Mouse (Mus musculus): ENCODE data around the gene Kcmf1. TPM values are rescaled to one million over a fixed set of nuclear protein-coding genes. Genes with fewer than 3 reads are reported as not detected.
A peak's percentile ranks its signal among the peaks of the same experiment; 100 is the strongest.
"Not testable (repeated sequence)": the region's sequence is repeated elsewhere in the genome, so short reads cannot be mapped to it uniquely, and the experiment has no call there.

Gene Kcmf1
- polyA plus RNA-seq, 1 experiment from 2014 or later = 40.7 TPM

DNA sequence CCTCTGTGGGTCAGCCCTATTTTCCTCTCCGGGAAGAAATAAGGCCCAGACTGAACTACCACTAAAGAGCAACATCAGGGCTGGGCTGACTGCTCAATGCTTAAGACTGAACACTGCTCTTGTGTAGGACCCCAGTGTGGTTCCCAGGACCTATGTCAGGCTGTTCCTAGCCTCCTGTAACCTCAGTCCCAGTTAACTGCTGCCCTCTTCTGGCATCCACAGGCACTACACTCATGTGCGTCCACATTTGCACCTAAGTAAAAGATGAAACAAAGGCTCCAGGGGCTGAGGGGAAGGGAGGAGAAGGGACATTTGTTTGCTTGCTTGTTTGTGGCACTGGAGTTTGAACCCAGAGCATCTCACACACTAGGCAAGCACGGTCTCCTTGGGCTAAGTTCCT lies 70.9 kb downstream of the Kcmf1 start:
- no peak overlapping the region for H3K9ac ChIP-seq (ENCODE audit: low read length)
- ATAC-seq (replicated peaks; ENCODE audit: low FRiP score, low TSS enrichment, low read depth) = no peak
- no peak overlapping the region for H3K27ac ChIP-seq (ENCODE audit: low read depth)
- DNase-seq (ENCODE audit: low spot score) = no peak
- no peaks in the 10 kb centered on the region for H3K9me3 ChIP-seq (ENCODE audit: control insufficient read depth, low read length)
- no peak overlapping the region for H3K4me2 ChIP-seq (ENCODE audit: low read length)
- H3K27me3 ChIP-seq (replicated peaks; ENCODE audit: control insufficient read depth, insufficient read depth, low read length) = no peaks in the 10 kb centered on the region
- 83% methylated on average over 3 of the region's 3 CpGs for WGBS
- no peaks in the 10 kb centered on the region for H3K4me1 ChIP-seq (replicated peaks; ENCODE audit: control insufficient read depth, insufficient read depth, low read length)
- H3K4me3 ChIP-seq (ENCODE audit: low read depth, low read length) = no peak overlapping the region
- H3K36me3 ChIP-seq (ENCODE audit: control insufficient read depth, insufficient read depth, low read length) = no peaks in the 10 kb centered on the region

DNA sequence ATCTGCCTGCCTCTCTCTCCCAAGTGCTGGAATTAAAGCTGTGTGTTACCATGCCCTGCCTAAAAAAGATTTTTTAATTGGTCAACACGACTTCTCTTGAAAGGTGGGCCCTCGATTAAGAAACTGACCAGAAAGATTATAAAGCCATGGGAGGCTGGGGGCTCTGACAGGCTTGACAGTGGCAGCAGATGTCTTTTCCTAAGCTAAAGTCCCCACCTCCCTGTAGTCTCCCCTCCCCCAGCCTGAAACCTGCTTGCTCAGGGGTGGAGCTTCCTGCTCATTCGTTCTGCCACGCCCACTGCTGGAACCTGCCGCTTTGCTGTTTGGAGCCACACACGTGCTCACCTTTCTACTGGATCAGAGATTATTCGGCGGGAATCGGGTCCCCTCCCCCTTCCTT lies 71.7 kb downstream of the Kcmf1 start:
- H3K36me3 ChIP-seq (ENCODE audit: control insufficient read depth, insufficient read depth, low read length); H3K4me3 ChIP-seq (ENCODE audit: low read depth, low read length); H3K9ac ChIP-seq (ENCODE audit: low read length); H3K4me1 ChIP-seq (replicated peaks; ENCODE audit: control insufficient read depth, insufficient read depth, low read length); H3K27ac ChIP-seq (ENCODE audit: low read depth); H3K4me2 ChIP-seq (ENCODE audit: low read length); H3K27me3 ChIP-seq (replicated peaks; ENCODE audit: control insufficient read depth, insufficient read depth, low read length); H3K9me3 ChIP-seq (ENCODE audit: control insufficient read depth, low read length); ATAC-seq (replicated peaks; ENCODE audit: low FRiP score, low TSS enrichment, low read depth); DNase-seq (ENCODE audit: low spot score): not testable (repeated sequence)
- 11% methylated on average over 9 of the region's 9 CpGs for WGBS

DNA sequence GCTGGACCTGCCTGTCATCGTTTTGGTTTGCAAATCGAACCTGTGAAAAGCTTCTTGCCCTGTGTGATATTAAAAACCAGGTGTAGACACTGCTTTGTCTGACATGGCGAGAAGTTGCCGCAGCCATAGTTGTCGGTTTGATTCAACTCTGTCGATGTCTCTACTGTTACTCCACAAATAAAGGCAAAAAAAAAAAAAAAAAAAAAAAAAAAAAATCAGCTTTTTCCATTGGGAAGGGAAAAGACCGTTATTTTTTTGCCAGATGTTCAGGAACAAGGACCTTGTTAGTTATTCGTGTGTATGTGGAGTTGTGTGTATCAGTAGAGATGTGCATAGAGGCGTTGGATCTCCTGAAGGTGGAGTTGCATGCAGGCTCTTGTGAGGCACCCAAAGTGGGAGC lies 74.0 kb downstream of the Kcmf1 start:
- DNase-seq (ENCODE audit: low spot score) (no peak), ATAC-seq (replicated peaks; ENCODE audit: low FRiP score, low TSS enrichment, low read depth) (no peak)
- Histone ChIP-seq H3K4me3 (ENCODE audit: low read depth, low read length) (no peak overlapping the region), H3K27me3 (replicated peaks; ENCODE audit: control insufficient read depth, insufficient read depth, low read length) (no peaks in the 10 kb centered on the region), H3K4me1 (replicated peaks; ENCODE audit: control insufficient read depth, insufficient read depth, low read length) (no peaks in the 10 kb centered on the region), H3K4me2 (ENCODE audit: low read length) (no peak overlapping the region; the same call in 1 of the 2 replicates), H3K9me3 (ENCODE audit: control insufficient read depth, low read length) (no peaks in the 10 kb centered on the region), H3K27ac (ENCODE audit: low read depth) (no peak overlapping the region), H3K36me3 (ENCODE audit: control insufficient read depth, insufficient read depth, low read length) (no peaks in the 10 kb centered on the region), H3K9ac (ENCODE audit: low read length) (no peak overlapping the region)
- WGBS = 51% methylated on average over 9 of the region's 9 CpGs

DNA sequence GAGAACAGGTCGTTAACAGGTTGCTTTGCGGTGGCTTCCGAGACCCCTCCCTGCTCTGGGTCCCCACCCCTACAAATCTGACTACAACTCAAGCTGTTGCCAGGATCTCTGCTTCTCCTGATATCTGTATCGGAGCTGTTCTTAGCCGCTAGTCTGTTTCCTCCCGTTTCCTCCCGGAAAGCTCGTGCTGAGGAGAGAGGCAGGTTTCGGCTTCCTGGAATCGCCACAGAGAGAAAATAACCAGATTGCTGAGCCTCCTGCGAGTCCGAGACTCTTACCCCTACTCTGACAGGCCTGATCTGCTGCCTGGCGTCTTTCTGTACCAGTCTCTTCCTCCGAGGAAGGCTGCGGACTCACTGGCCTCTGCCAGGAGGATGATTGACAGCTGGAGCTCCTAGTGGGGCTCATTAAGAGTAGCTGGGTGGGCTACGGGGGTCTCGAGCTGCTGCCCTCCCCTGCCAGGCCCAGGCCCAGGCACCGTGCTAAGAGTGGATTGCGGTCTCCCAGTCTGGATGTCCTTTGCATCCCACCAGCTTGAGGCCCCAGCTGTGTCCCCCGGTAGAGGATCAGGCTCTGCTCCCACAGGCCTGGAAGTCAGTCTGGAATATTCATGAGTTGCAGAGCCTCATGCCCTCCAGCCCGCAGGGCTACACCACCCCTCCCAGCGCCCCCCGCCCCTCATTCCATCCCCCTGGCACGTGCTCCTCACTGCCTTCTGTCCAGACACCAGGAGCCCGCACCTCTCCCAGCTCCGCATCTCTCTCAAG lies 74.6 kb downstream of the Kcmf1 start:
- H3K27ac ChIP-seq (ENCODE audit: low read depth) = no peak overlapping the region
- no peaks in the 10 kb centered on the region for H3K4me1 ChIP-seq (replicated peaks; ENCODE audit: control insufficient read depth, insufficient read depth, low read length)
- H3K27me3 ChIP-seq (replicated peaks; ENCODE audit: control insufficient read depth, insufficient read depth, low read length) = no peaks in the 10 kb centered on the region
- 10% methylated on average over 26 of the region's 26 CpGs for WGBS
- no peaks in the 10 kb centered on the region for H3K36me3 ChIP-seq (ENCODE audit: control insufficient read depth, insufficient read depth, low read length)
- DNase-seq (ENCODE audit: low spot score) (peak; percentile 61), ATAC-seq (replicated peaks; ENCODE audit: low FRiP score, low TSS enrichment, low read depth) (0 out of 2 replicates have a peak, but pooled peaks have one; percentile 30)
- peak overlapping the region; percentile 48 for H3K4me2 ChIP-seq (ENCODE audit: low read length)
- H3K9me3 ChIP-seq (ENCODE audit: control insufficient read depth, low read length) = no peaks in the 10 kb centered on the region
- peak overlapping the region; percentile 41 for H3K9ac ChIP-seq (ENCODE audit: low read length)
- H3K4me3 ChIP-seq (ENCODE audit: low read depth, low read length) = peak overlapping the region; percentile 20

DNA sequence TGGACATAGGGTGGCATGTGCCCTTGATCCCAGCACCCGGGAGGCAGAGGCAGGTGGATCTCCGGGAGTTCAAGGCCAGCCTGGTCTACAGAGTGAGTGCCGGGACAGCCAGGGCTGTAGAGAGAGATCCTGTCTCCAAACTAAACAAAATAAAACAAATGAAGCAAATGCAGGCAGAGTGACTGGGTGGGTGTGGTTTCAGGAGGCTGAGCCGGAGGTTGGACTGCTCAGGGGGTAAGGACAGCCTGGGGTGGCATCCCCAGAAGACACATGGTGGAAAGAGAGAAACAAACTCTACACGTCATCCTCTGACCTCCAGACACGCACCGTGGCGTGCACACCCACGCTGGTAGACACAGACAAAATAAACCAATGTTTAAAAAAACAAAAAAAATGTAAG lies 86.3 kb downstream of the Kcmf1 start:
- no peaks in the 10 kb centered on the region for H3K4me1 ChIP-seq (replicated peaks; ENCODE audit: control insufficient read depth, insufficient read depth, low read length)
- no peak overlapping the region for H3K9ac ChIP-seq (ENCODE audit: low read length)
- H3K36me3 ChIP-seq (ENCODE audit: control insufficient read depth, insufficient read depth, low read length) = no peaks in the 10 kb centered on the region
- WGBS = 59% methylated on average over 9 of the region's 9 CpGs
- no peaks in the 10 kb centered on the region for H3K27me3 ChIP-seq (replicated peaks; ENCODE audit: control insufficient read depth, insufficient read depth, low read length)
- no peak overlapping the region for H3K4me3 ChIP-seq (ENCODE audit: low read depth, low read length)
- no peak overlapping the region for H3K4me2 ChIP-seq (ENCODE audit: low read length)
- no peaks in the 10 kb centered on the region for H3K9me3 ChIP-seq (ENCODE audit: control insufficient read depth, low read length)
- ATAC-seq (replicated peaks; ENCODE audit: low FRiP score, low TSS enrichment, low read depth) (no peak), DNase-seq (ENCODE audit: low spot score) (no peak)
- no peak overlapping the region for H3K27ac ChIP-seq (ENCODE audit: low read depth)

DNA sequence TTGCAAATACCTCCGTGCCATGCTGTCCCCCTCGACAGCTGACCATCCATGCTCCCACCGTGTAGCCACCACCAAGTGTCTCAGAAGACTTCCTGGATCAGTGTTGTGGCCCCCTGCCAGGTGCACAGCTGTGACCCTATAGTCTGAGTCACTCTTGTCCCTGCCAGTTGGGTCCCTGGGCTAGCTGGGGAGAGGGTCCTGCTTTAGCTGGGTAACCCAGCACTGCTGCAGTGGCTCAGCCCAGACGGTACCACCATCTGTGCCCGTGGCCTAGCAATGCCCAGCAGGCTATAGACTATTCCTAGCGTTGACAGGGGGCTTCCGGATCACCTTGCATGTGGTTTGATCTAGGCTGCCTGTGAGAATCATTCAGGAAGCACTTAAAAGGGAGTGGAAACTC lies 89.5 kb downstream of the Kcmf1 start:
- WGBS = 77% methylated on average over 7 of the region's 7 CpGs
- Histone ChIP-seq H3K9ac (ENCODE audit: low read length) (no peak overlapping the region), H3K27me3 (replicated peaks; ENCODE audit: control insufficient read depth, insufficient read depth, low read length) (no peaks in the 10 kb centered on the region), H3K9me3 (ENCODE audit: control insufficient read depth, low read length) (no peaks in the 10 kb centered on the region), H3K36me3 (ENCODE audit: control insufficient read depth, insufficient read depth, low read length) (no peaks in the 10 kb centered on the region), H3K4me1 (replicated peaks; ENCODE audit: control insufficient read depth, insufficient read depth, low read length) (no peaks in the 10 kb centered on the region), H3K4me2 (ENCODE audit: low read length) (no peak overlapping the region), H3K4me3 (ENCODE audit: low read depth, low read length) (no peak overlapping the region), H3K27ac (ENCODE audit: low read depth) (no peak overlapping the region)
- ATAC-seq (replicated peaks; ENCODE audit: low FRiP score, low TSS enrichment, low read depth) (no peak), DNase-seq (ENCODE audit: low spot score) (no peak)

DNA sequence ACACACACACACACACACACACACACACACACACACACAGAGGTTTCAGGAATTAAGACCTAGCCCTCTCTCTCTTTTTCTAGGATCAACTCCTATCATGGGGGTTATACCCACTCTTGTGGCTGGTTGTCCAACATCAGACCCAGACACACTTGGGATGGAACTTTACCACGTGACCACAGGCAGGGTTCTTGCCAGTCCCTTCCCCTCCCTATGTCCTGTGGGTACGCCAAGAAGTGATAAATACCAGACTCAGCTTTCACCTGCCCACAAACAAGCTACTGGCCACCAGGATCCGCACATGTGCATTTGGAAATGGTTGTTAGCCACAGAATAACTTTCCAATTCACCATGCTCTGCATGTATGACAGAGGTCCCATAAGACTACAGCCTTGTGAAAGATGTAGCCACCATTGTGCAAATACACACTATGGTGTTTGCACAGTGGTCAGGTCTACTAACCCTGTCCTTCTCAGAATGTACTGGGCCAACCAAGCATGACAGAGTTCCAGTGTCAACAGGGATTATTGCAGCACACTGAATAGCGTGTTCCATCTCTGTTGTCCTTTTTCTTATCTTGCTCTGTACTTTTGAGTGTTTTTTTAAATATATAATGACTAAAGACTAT lies 90.1 kb downstream of the Kcmf1 start:
- H3K27ac ChIP-seq (ENCODE audit: low read depth) = no peak overlapping the region
- no peaks in the 10 kb centered on the region for H3K9me3 ChIP-seq (ENCODE audit: control insufficient read depth, low read length)
- H3K9ac ChIP-seq (ENCODE audit: low read length) = no peak overlapping the region
- ATAC-seq (replicated peaks; ENCODE audit: low FRiP score, low TSS enrichment, low read depth) (no peak), DNase-seq (ENCODE audit: low spot score) (no peak)
- WGBS = 59% methylated on average over 4 of the region's 4 CpGs
- no peaks in the 10 kb centered on the region for H3K4me1 ChIP-seq (replicated peaks; ENCODE audit: control insufficient read depth, insufficient read depth, low read length)
- H3K27me3 ChIP-seq (replicated peaks; ENCODE audit: control insufficient read depth, insufficient read depth, low read length) = no peaks in the 10 kb centered on the region
- H3K36me3 ChIP-seq (ENCODE audit: control insufficient read depth, insufficient read depth, low read length) = no peaks in the 10 kb centered on the region
- no peak overlapping the region for H3K4me3 ChIP-seq (ENCODE audit: low read depth, low read length)
- no peak overlapping the region for H3K4me2 ChIP-seq (ENCODE audit: low read length)

DNA sequence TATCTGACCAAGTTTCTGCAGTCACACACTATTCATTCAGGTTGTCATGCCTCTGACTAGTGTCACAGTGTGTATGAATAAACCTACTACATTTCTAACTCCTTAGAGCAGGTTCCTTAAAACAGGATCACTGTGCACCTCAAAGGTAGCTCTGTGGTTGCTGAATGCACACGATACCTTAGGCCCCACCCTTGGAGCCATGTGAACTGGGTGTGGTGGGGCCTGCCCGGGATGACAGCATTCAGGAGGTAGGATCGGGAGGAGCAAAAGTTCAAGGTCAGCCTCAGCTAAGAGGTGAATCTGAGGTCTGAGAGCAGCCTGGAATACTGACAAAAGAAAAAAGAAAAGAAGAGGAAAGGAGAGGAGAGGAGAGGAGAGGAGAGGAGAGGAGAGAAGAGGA lies 91.4 kb downstream of the Kcmf1 start:
- ATAC-seq (replicated peaks; ENCODE audit: low FRiP score, low TSS enrichment, low read depth) (no peak), DNase-seq (ENCODE audit: low spot score) (no peak)
- H3K9me3 ChIP-seq (ENCODE audit: control insufficient read depth, low read length) = no peaks in the 10 kb centered on the region
- no peaks in the 10 kb centered on the region for H3K36me3 ChIP-seq (ENCODE audit: control insufficient read depth, insufficient read depth, low read length)
- no peak overlapping the region for H3K4me3 ChIP-seq (ENCODE audit: low read depth, low read length)
- H3K4me1 ChIP-seq (replicated peaks; ENCODE audit: control insufficient read depth, insufficient read depth, low read length) = no peaks in the 10 kb centered on the region
- H3K27ac ChIP-seq (ENCODE audit: low read depth) = no peak overlapping the region
- 45% methylated on average over 3 of the region's 3 CpGs for WGBS
- no peak overlapping the region for H3K4me2 ChIP-seq (ENCODE audit: low read length)
- no peak overlapping the region for H3K9ac ChIP-seq (ENCODE audit: low read length)
- no peaks in the 10 kb centered on the region for H3K27me3 ChIP-seq (replicated peaks; ENCODE audit: control insufficient read depth, insufficient read depth, low read length)

DNA sequence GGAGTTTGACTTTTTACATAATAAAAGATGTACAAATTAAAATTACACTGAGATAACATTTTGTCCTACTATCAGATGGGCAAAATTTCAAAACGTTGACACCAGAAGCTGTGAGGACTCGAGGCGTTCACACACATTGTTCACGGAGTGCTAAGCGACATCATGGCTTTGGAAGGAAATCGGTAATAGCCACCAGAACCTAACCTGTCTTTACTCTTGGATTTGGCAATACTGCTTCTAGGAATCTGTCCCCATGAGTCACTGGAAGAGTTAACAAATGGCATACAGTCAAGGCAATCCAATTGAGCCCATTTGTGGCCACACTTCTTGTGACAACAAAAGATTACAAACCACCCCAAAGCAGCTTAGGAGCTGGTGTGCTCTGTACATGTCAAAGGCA lies 96.1 kb downstream of the Kcmf1 start:
- ATAC-seq (replicated peaks; ENCODE audit: low FRiP score, low TSS enrichment, low read depth) (no peak), DNase-seq (ENCODE audit: low spot score) (no peak)
- no peak overlapping the region for H3K9ac ChIP-seq (ENCODE audit: low read length)
- no peak overlapping the region for H3K27ac ChIP-seq (ENCODE audit: low read depth)
- no peaks in the 10 kb centered on the region for H3K9me3 ChIP-seq (ENCODE audit: control insufficient read depth, low read length)
- H3K27me3 ChIP-seq (replicated peaks; ENCODE audit: control insufficient read depth, insufficient read depth, low read length) = no peaks in the 10 kb centered on the region
- H3K4me1 ChIP-seq (replicated peaks; ENCODE audit: control insufficient read depth, insufficient read depth, low read length) = no peaks in the 10 kb centered on the region
- no peak overlapping the region for H3K4me2 ChIP-seq (ENCODE audit: low read length)
- H3K36me3 ChIP-seq (ENCODE audit: control insufficient read depth, insufficient read depth, low read length) = no peaks in the 10 kb centered on the region
- no peak overlapping the region for H3K4me3 ChIP-seq (ENCODE audit: low read depth, low read length)
- WGBS = 81% methylated on average over 6 of the region's 6 CpGs

Data from intestine, embryonic 14.5 days (tissue).